Mouse (Mus musculus) lung, adult 18-20 months (tissue): ENCODE results near the gene Scn8a.
"Not testable (repeated sequence)": the region's sequence is repeated elsewhere in the genome, so short reads cannot be mapped to it uniquely, and the experiment has no call there.

Source experiments
- DNase-seq, 2 experiments: peaks; one replicate each; pipeline ENCODE4 v3.0.0; 2022; ENCODE audit warnings: mixed read lengths in 2 of 2

Scn8a gene

GRCm38 (mm10) chr15:100869558-100869957 lies at the start of gene Scn8a:
Gene Scn8a, plus strand, starts transcription at chr15:100869858.
- DNase-seq, result no peak

GRCm38 (mm10) chr15:100821824-100822223 lies 47.8 kb upstream of the Scn8a start:
- no peak for DNase-seq

GRCm38 (mm10) chr15:100822370-100822769 lies 47.3 kb upstream of the Scn8a start:
- DNase-seq, result not testable (repeated sequence)

- no peak for DNase-seq
Measured at GRCm38 (mm10) chr15:100825249-100825856, 44.3 kb upstream of the Scn8a start.

GRCm38 (mm10) chr15:100826076-100826475 lies 43.6 kb upstream of the Scn8a start:
- no peak for DNase-seq

GRCm38 (mm10) chr15:100829775-100830174 lies 39.9 kb upstream of the Scn8a start:
- DNase-seq, result no peak

- no peak for DNase-seq
Measured at GRCm38 (mm10) chr15:100830682-100831081, 39.0 kb upstream of the Scn8a start.

GRCm38 (mm10) chr15:100832144-100832543 lies 37.5 kb upstream of the Scn8a start:
- no peak for DNase-seq

- DNase-seq, result no peak
Measured at GRCm38 (mm10) chr15:100832784-100833183, 36.9 kb upstream of the Scn8a start.

- no peak for DNase-seq
Measured at GRCm38 (mm10) chr15:100836729-100837128, 32.9 kb upstream of the Scn8a start.

- DNase-seq, result peak; percentile 30 to 48
Measured at GRCm38 (mm10) chr15:100838607-100839207, 31.0 kb upstream of the Scn8a start.

GRCm38 (mm10) chr15:100844336-100844735 lies 25.3 kb upstream of the Scn8a start:
- DNase-seq, result no peak

- DNase-seq, result peak; percentile 50 to 51
Measured at GRCm38 (mm10) chr15:100845049-100845879, 24.4 kb upstream of the Scn8a start.

- DNase-seq, result no peak
Measured at GRCm38 (mm10) chr15:100847193-100847592, 22.5 kb upstream of the Scn8a start.

- DNase-seq, result no peak
Measured at GRCm38 (mm10) chr15:100857586-100857985, 12.1 kb upstream of the Scn8a start.

GRCm38 (mm10) chr15:100860856-100861255 lies 8.8 kb upstream of the Scn8a start:
- no peak for DNase-seq

GRCm38 (mm10) chr15:100865556-100865955 lies 4.1 kb upstream of the Scn8a start:
- no peak for DNase-seq

GRCm38 (mm10) chr15:100870001-100870774 lies 530 bp downstream of the Scn8a start:
- DNase-seq, result peak in 1 of 2 experiments; percentile 6

- DNase-seq, result no peak
Measured at GRCm38 (mm10) chr15:100870775-100871106, 1.1 kb downstream of the Scn8a start.

GRCm38 (mm10) chr15:100871107-100872011 lies 1.7 kb downstream of the Scn8a start:
- no peak for DNase-seq

GRCm38 (mm10) chr15:100873155-100873554 lies 3.5 kb downstream of the Scn8a start:
- DNase-seq, result peak; percentile 30 to 63

GRCm38 (mm10) chr15:100879073-100879472 lies 9.4 kb downstream of the Scn8a start:
- no peak for DNase-seq
